Mouse (Mus musculus) heart, postnatal 0 days (tissue): ENCODE measurements around the gene Pofut1. TPM values are rescaled to one million over a fixed set of nuclear protein-coding genes. Genes with fewer than 3 reads are reported as not detected.
A peak's percentile ranks its signal among the peaks of the same experiment; 100 is the strongest.

ENCODE experiments used
- ATAC-seq: fragments of 200-750 bp; cut with Nextera tagmentation; 2 replicates; pipeline ENCODE4 v1.8.0; 2017; ENCODE audit warnings: low read depth, moderate number of reproducible peaks, moderate library complexity; ENCODE audit not compliant: insufficient read depth
- DNase-seq: peaks from one replicate; pipeline ENCODE4 v3.0.0-alpha.2; 2016; ENCODE audit warnings: low spot score
- H3K27ac ChIP-seq: fragments of 300-500 bp; sonication (generic); 2 replicates; pipeline ENCODE4 v1.5.1; 2014; ENCODE audit warnings: low read depth, mild to moderate bottlenecking
- H3K27me3 ChIP-seq: fragments of 300-500 bp; sonication (generic); 2 replicates; pipeline ENCODE4 v1.6.1; 2014; ENCODE audit warnings: low read length, mixed read lengths; ENCODE audit not compliant: control insufficient read depth, insufficient read depth
- H3K36me3 ChIP-seq: fragments of 300-500 bp; sonication (generic); replicated peaks from 2 replicates; pipeline ENCODE4 v1.6.1; 2014; ENCODE audit warnings: low read length, mixed read lengths; ENCODE audit not compliant: control insufficient read depth, insufficient read depth
- H3K4me1 ChIP-seq: fragments of 300-500 bp; sonication (generic); 2 replicates; pipeline ENCODE4 v1.6.1; 2014; ENCODE audit warnings: antibody characterized with exemption; ENCODE audit not compliant: control insufficient read depth, insufficient read depth
- H3K4me2 ChIP-seq: fragments of 300-500 bp; sonication (generic); 2 replicates; pipeline ENCODE4 v1.6.1; 2014; ENCODE audit warnings: low read depth, mild to moderate bottlenecking, low read length, moderate library complexity
- H3K4me3 ChIP-seq: fragments of 300-500 bp; sonication (generic); 2 replicates; pipeline ENCODE4 v1.5.1; 2014; ENCODE audit warnings: low read depth, low read length
- H3K9ac ChIP-seq: fragments of 300-500 bp; sonication (generic); replicated peaks from 2 replicates; pipeline ENCODE4 v1.6.1; 2014; ENCODE audit warnings: low read depth, low read length, mixed read lengths
- H3K9me3 ChIP-seq: fragments of 300-500 bp; sonication (generic); replicated peaks from 2 replicates; pipeline ENCODE4 v1.6.1; 2016; ENCODE audit warnings: low read length; ENCODE audit not compliant: control insufficient read depth
- CTCF ChIP-seq: IDR thresholded peaks from 2 replicates; pipeline ENCODE4 v1.5.1; 2016; ENCODE audit warnings: antibody characterized with exemption, control low read depth, low read depth
- EP300 ChIP-seq: IDR thresholded peaks from 2 replicates; pipeline ENCODE4 v1.6.1; 2016; ENCODE audit warnings: antibody characterized with exemption, low read depth
- WGBS: fragments of 180-500 bp; shearing (Covaris S2); extraction: QIAGEN DNeasy Blood & Tissue Kit; methylation state at CpG from one replicate; pipeline ENCODE4 v1.1.7; 2014; 5-methylcytosine and 5-hydroxymethylcytosine counted together
- polyA plus RNA-seq: library from polyadenylated mRNA; unstranded; fragments of >200 nt; fragmentation: Nextera tagmentation; extraction: Ambion mirVana; gene quantifications from 2 replicates; pipeline ENCODE4 v1.2.1, GENCODE M21; 2015
- total RNA-seq: library from RNA; depleted of rRNA; stranded (reverse); fragments of >200 nt; gene quantifications from 2 replicates; pipeline ENCODE4 v1.2.3, GENCODE M21; 2014; ENCODE audit warnings: low replicate concordance; rRNA removed

The Pofut1 gene
- 26.3 and 28.6 TPM in 2 replicates for total RNA-seq
- polyA plus RNA-seq: 2.4 and 2.5 TPM in 2 replicates

DNA sequence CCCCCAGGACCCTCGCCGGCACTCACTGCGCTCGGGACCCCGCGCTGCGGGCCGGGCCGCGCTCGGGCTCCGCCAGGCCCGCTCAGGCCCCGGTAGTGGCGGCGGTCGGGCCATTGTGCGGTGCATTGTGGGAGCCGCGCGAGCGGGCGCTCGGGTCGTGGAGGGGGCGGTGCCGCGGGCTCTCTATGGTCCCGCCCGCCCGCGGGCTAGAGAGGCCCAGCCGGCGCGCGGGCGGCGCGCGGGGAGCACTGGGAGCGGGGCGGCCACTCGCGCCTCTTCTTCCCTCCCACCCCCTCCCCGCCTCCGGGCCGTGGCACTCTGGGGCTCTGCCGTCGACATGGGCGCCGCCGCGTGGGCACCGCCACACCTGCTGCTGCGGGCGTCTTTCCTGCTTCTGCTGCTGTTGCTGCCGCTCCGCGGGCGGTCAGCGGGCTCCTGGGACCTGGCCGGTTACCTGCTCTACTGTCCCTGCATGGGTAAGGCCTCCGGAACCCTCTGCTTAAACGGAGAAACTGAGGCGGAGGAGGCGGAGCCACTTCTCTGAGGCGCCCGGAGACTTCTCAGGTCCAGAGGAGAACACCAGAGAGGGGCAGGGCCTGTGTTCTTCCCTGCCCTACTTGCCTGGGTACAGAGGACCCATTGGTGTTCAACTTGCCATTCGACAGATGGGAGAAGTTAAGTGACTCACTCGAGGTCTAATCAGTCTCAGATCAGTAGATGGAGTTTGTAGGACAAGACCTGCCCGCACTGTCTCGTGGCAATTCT is at the start of gene Pofut1, which contains the start of gene Plagl2:
Gene Pofut1, plus strand, starts transcription at position 284 of the 765 bp plus-strand sequence.
Gene Plagl2, minus strand, starts transcription at position 177 of the 765 bp plus-strand sequence.
- peak; percentile 4; the same call in 1 of the 2 replicates for TF ChIP-seq CTCF
- no peak for TF ChIP-seq EP300
- H3K9ac ChIP-seq: peak within 1 kb of the TSS; percentile 90
- H3K27ac ChIP-seq: peak within 1 kb of the TSS; percentile 88
- DNase-seq (peak; percentile 88), ATAC-seq (peak; percentile 95)
- H3K4me3 ChIP-seq: peak within 1 kb of the TSS; percentile 80
- H3K9me3 ChIP-seq: no peaks in the 10 kb centered on the region
- no peaks in the 10 kb centered on the region for H3K27me3 ChIP-seq
- peak within 1 kb of the TSS; percentile 76 for H3K4me2 ChIP-seq
- peaks cover 26% of the 10 kb centered on the region for H3K4me1 ChIP-seq
- under 1% methylated on average over 56 of the region's 72 CpGs for WGBS
- peaks cover 15% of the 10 kb centered on the region; the same call in 1 of the 2 replicates for H3K36me3 ChIP-seq

DNA sequence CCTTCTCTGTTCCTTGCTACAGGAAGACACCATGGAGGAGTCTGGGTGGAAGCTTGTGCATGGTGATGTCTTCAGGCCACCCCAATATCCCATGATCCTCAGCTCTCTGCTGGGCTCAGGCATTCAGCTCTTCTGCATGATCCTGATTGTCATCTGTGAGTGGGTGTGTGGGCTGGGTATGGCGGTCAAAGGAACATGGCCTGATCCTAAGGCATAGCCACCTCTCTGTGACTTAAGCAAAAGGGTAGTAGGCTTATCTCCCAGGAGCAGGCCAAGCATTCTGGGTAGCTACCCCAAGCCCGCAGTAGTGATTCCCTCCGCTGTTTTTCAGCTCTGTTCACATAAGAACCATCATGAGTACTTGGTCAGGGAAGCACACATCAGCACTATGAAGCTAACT is 47.1 kb upstream of the Pofut1 start:
- Histone ChIP-seq H3K27me3 (no peaks in the 10 kb centered on the region), H3K36me3 (peaks cover 88% of the 10 kb centered on the region), H3K4me3 (no peak overlapping the region), H3K9ac (no peak overlapping the region), H3K4me2 (no peak overlapping the region), H3K4me1 (no peaks in the 10 kb centered on the region), H3K27ac (no peak overlapping the region), H3K9me3 (no peaks in the 10 kb centered on the region)
- 93% methylated on average over 3 of the region's 3 CpGs for WGBS
- TF ChIP-seq CTCF (no peak), EP300 (no peak)
- no peak for ATAC-seq
- DNase-seq: no peak

DNA sequence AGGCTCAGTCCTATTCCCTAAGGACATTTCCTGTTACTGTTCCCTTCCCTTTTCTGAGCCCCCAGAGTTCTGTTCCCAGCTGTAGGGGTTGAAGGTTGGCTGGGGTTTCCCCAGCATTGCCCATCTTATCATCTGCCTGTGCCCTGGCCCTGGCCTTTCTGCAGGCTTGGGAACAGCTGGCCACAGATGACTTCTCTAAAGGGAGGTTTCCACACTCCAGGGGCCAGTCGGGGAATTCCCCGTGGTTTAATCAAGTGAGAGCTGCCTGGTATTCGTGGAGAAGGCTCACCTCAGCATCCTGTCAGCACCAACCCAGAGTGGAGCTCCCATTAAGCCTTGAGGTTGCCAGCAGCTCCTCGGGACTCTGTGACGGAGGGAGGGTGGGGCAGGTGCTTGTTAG is 42.8 kb upstream of the Pofut1 start:
- Histone ChIP-seq H3K36me3 (peaks cover 71% of the 10 kb centered on the region), H3K4me3 (no peak overlapping the region), H3K27me3 (no peaks in the 10 kb centered on the region), H3K4me2 (no peak overlapping the region), H3K9ac (no peak overlapping the region), H3K27ac (no peak overlapping the region), H3K4me1 (no peaks in the 10 kb centered on the region), H3K9me3 (no peaks in the 10 kb centered on the region)
- TF ChIP-seq CTCF (no peak), EP300 (no peak)
- WGBS: 11% methylated on average over 5 of the region's 5 CpGs
- peak; percentile 70 for ATAC-seq
- DNase-seq: peak; percentile 24

- no peaks in the 10 kb centered on the region for H3K9me3 ChIP-seq
- no peaks in the 10 kb centered on the region for H3K4me1 ChIP-seq
- no peak for DNase-seq
- WGBS: 64% methylated on average over 2 of the region's 2 CpGs
- H3K9ac ChIP-seq: no peak overlapping the region
- ATAC-seq: no peak
- no peak overlapping the region for H3K4me2 ChIP-seq
- no peak overlapping the region for H3K4me3 ChIP-seq
- TF ChIP-seq EP300 (no peak), CTCF (no peak)
- no peaks in the 10 kb centered on the region for H3K27me3 ChIP-seq
- no peak overlapping the region for H3K27ac ChIP-seq
- peaks cover 65% of the 10 kb centered on the region for H3K36me3 ChIP-seq
Measured at GRCm38 (mm10) chr2:153199114-153199513, 42.2 kb upstream of the Pofut1 start.

GRCm38 (mm10) chr2:153202766-153203165 is 38.6 kb upstream of the Pofut1 start:
- TF ChIP-seq EP300 (no peak), CTCF (no peak)
- H3K36me3 ChIP-seq: peaks cover 70% of the 10 kb centered on the region
- H3K4me2 ChIP-seq: no peak overlapping the region
- no peak overlapping the region for H3K27ac ChIP-seq
- H3K27me3 ChIP-seq: no peaks in the 10 kb centered on the region
- WGBS: 93% methylated on average over 1 of the region's 1 CpGs
- no peak overlapping the region for H3K9ac ChIP-seq
- ATAC-seq (no peak), DNase-seq (no peak)
- no peaks in the 10 kb centered on the region for H3K9me3 ChIP-seq
- H3K4me1 ChIP-seq: no peaks in the 10 kb centered on the region
- no peak overlapping the region for H3K4me3 ChIP-seq

- Histone ChIP-seq H3K4me3 (no peak overlapping the region), H3K27ac (no peak overlapping the region), H3K4me1 (no peaks in the 10 kb centered on the region), H3K27me3 (no peaks in the 10 kb centered on the region), H3K4me2 (no peak overlapping the region), H3K9ac (no peak overlapping the region), H3K9me3 (no peaks in the 10 kb centered on the region), H3K36me3 (peaks cover 52% of the 10 kb centered on the region)
- 96% methylated on average over 2 of the region's 2 CpGs for WGBS
- no peak for DNase-seq
- no peak for TF ChIP-seq CTCF
- no peak for TF ChIP-seq EP300
- no peak for ATAC-seq
Measured at GRCm38 (mm10) chr2:153208149-153208548, 33.2 kb upstream of the Pofut1 start.
